ENCODE assay signal across 14 mouse cellular contexts in genomic region chr11:95567936-95568715, GRCm38 (mm10). TPM values are rescaled to one million over a fixed set of nuclear protein-coding genes. Genes with fewer than 3 reads are reported as not detected.
DNase-seq lines count a peak whose midpoint lies in the region; ATAC-seq and TF ChIP-seq lines count a peak whose summit lies in the region.
"Had no signal": no experiment of that assay in that cellular context is flagged by ENCODE, and none has a peak within 500 bp of the region (broad histone marks: within the 10 kb centered on the region; RNA-seq: fewer than 3 reads in every experiment).

No protein-coding gene starts in this region.

- H3K4me2 ChIP-seq in kidney, postnatal 0 days (ENCODE audit: low read length) = no peak overlapping the region
- no peak overlapping the region for H3K4me2 ChIP-seq in stomach, postnatal 0 days (replicated peaks; ENCODE audit: low read depth)
- H3K4me2 ChIP-seq: midbrain, embryonic 12.5 days; neural tube, embryonic 13.5 days had no signal

- no peaks in the 10 kb centered on the region for H3K9me3 ChIP-seq in kidney, postnatal 0 days (replicated peaks; ENCODE audit: low read length)
- no peaks in the 10 kb centered on the region for H3K9me3 ChIP-seq in stomach, postnatal 0 days (ENCODE audit: control insufficient read depth, low read length)
- H3K9me3 ChIP-seq: midbrain, embryonic 12.5 days; neural tube, embryonic 13.5 days had no signal

- intact Hi-C loops in heart, postnatal 36 days (cut with DNase I) = no loop called here

- DNase-seq in kidney, postnatal 0 days (ENCODE audit: low spot score) = peak; percentile 50
- DNase-seq in kidney, adult 8-10 months = no peak
- DNase-seq in gastrocnemius, postnatal 10 days = peak; percentile 58
- DNase-seq in heart, postnatal 36 days = peak; percentile 25 to 34
- no peak for DNase-seq in stomach, postnatal 0 days (ENCODE audit: low spot score)
- DNase-seq in liver = no peak
- DNase-seq: cerebellum, adult 11 months had no signal

- no peak overlapping the region for H3K4me3 ChIP-seq in kidney, postnatal 0 days (replicated peaks; ENCODE audit: low read depth, low read length)
- H3K4me3 ChIP-seq in stomach, postnatal 0 days (ENCODE audit: low read depth, low read length) = no peak overlapping the region
- H3K4me3 ChIP-seq: heart, adult 2 months; midbrain, embryonic 12.5 days; neural tube, embryonic 13.5 days had no signal

- H3K9ac ChIP-seq in kidney, postnatal 0 days (ENCODE audit: low read depth, low read length) = no peak overlapping the region
- no peak overlapping the region for H3K9ac ChIP-seq in stomach, postnatal 0 days (ENCODE audit: low read length)
- H3K9ac ChIP-seq: midbrain, embryonic 12.5 days; neural tube, embryonic 13.5 days had no signal

- H3K27ac ChIP-seq in kidney, postnatal 0 days = 0 out of 2 replicates have a peak overlapping the region, but pooled peaks have one; percentile 13
- H3K27ac ChIP-seq in stomach, postnatal 0 days (replicated peaks) = peak overlapping the region; percentile 58
- H3K27ac ChIP-seq: heart, adult 2 months; hindbrain, postnatal 0 days; midbrain, embryonic 12.5 days; neural tube, embryonic 13.5 days had no signal

- 44% methylated on average over 8 of the region's 8 CpGs for WGBS in kidney, postnatal 0 days
- WGBS in stomach, postnatal 0 days = 39% methylated on average over 8 of the region's 8 CpGs

- no peak for ATAC-seq in kidney, postnatal 0 days (replicated peaks; ENCODE audit: low FRiP score, low read depth)
- no peak for ATAC-seq in stomach, postnatal 0 days (ENCODE audit: low FRiP score, low TSS enrichment)
- ATAC-seq in granulocyte monocyte progenitor cell, adult 5-6 weeks (replicated peaks; ENCODE audit: poor library complexity, severe bottlenecking) = no peak
- ATAC-seq: forebrain, embryonic 14.5 days; hindbrain, postnatal 0 days; lung, postnatal 0 days had no signal

- TF ChIP-seq CTCF in kidney, postnatal 0 days (IDR thresholded peaks at IDR 0.05; ENCODE audit: low read depth) = no peak
- TF ChIP-seq CTCF in stomach, postnatal 0 days (IDR thresholded peaks at IDR 0.05; ENCODE audit: low read depth) = no peak

- no peaks in the 10 kb centered on the region for H3K27me3 ChIP-seq in kidney, postnatal 0 days (ENCODE audit: insufficient read depth, low read length)
- no peaks in the 10 kb centered on the region for H3K27me3 ChIP-seq in stomach, postnatal 0 days (ENCODE audit: control insufficient read depth, insufficient read depth, low read length)
- H3K27me3 ChIP-seq: neural tube, embryonic 13.5 days had no signal

- no peak for TF ChIP-seq EP300 in stomach, postnatal 0 days (optimal IDR thresholded peaks at IDR 0.05)

- 0 out of 2 replicates have a peak, but pooled peaks cover 6% of the 10 kb centered on the region for H3K4me1 ChIP-seq in kidney, postnatal 0 days (replicated peaks; ENCODE audit: insufficient read depth, low read length)
- H3K4me1 ChIP-seq in stomach, postnatal 0 days (replicated peaks; ENCODE audit: control insufficient read depth, insufficient read depth) = 0 out of 2 replicates have a peak, but pooled peaks cover 9% of the 10 kb centered on the region

- no peaks in the 10 kb centered on the region for H3K36me3 ChIP-seq in kidney, postnatal 0 days (ENCODE audit: insufficient read depth, low read length)
- H3K36me3 ChIP-seq in stomach, postnatal 0 days (ENCODE audit: control insufficient read depth, insufficient read depth, low read length) = no peaks in the 10 kb centered on the region
- H3K36me3 ChIP-seq: midbrain, embryonic 12.5 days had no signal

RNA-seq across cellular contexts. Expression of gene Ngfr, which starts 19.4 kb away (rescaled TPM):
- 6.2 and 7.6 TPM in 2 replicates for polyA plus RNA-seq in kidney, postnatal 0 days (2015; fragmentation: Nextera tagmentation; extraction: Ambion mirVana)
- 1 to 10 TPM; 8.1 to 8.5 TPM for total RNA-seq in gastrocnemius, postnatal 10 days (2021)
- under 1 TPM; 0.33 to 0.92 TPM for total RNA-seq in heart, postnatal 36 days (2021)
- polyA plus RNA-seq in stomach, postnatal 0 days (2015; fragmentation: Nextera tagmentation; extraction: Ambion mirVana) = 3.9 and 4.8 TPM in 2 replicates
- total RNA-seq in granulocyte monocyte progenitor cell, adult 5-6 weeks (2014; fragmentation: Nextera tagmentation) = not detected in 2 replicates
- total RNA-seq in granulocyte monocyte progenitor cell, adult 5-6 weeks (2017) = not detected in 2 replicates

RNA-seq across cellular contexts. Expression of gene Nxph3, which starts 53.8 kb away (rescaled TPM):
- 0.51 and 0.75 TPM in 2 replicates for polyA plus RNA-seq in kidney, postnatal 0 days (2015; fragmentation: Nextera tagmentation; extraction: Ambion mirVana)
- 1 to 10 TPM in 1 of 2 experiments, under 1 TPM in 1; 0.87 to 1.1 TPM for total RNA-seq in gastrocnemius, postnatal 10 days (2021)
- total RNA-seq in heart, postnatal 36 days (2021) = under 1 TPM; 0.64 to 0.68 TPM
- polyA plus RNA-seq in stomach, postnatal 0 days (2015; fragmentation: Nextera tagmentation; extraction: Ambion mirVana) = 0.44 and 0.76 TPM in 2 replicates
- not detected in 2 replicates for total RNA-seq in granulocyte monocyte progenitor cell, adult 5-6 weeks (2014; fragmentation: Nextera tagmentation)
- not detected in 2 replicates for total RNA-seq in granulocyte monocyte progenitor cell, adult 5-6 weeks (2017)

Comparison
In these comparisons a context has a peak if more than half of its experiments do, and no peak if none do; other contexts are left out.
1. DNase-seq: peak in kidney, postnatal 0 days (single experiment), gastrocnemius, postnatal 10 days (single experiment) and heart, postnatal 36 days (2 of 2); none in kidney, adult 8-10 months (0 of 2), stomach, postnatal 0 days (single experiment) and liver (single experiment).
2. RNA of gene Ngfr, which starts 19.4 kb away (total RNA-seq): 8.1 to 8.5 TPM in gastrocnemius, postnatal 10 days; 0.33 to 0.92 TPM in heart, postnatal 36 days and not detected in granulocyte monocyte progenitor cell, adult 5-6 weeks; every median in the first group is over 4 times any median in the second.